In genomic region chr4:45734011-45734410, GRCm38 (mm10) we compare ENCODE assay signal across 16 mouse cellular contexts.
"Had no signal": no experiment of that assay in that cellular context is flagged by ENCODE, and none has a peak within 500 bp of the region (broad histone marks: within the 10 kb centered on the region; RNA-seq: fewer than 3 reads in every experiment).

No protein-coding gene starts in this region.

- DNase-seq: lung, adult 18-20 months; lung, embryonic 14.5 days; lung, postnatal 10 days; lung, postnatal 4 days; right cerebral cortex, postnatal 14 days; right cerebral cortex, postnatal 4 days; spleen, adult 18-20 months; thymus, adult 18-20 months; thymus, postnatal 14 days; thymus, postnatal 36 days had no signal

- H3K27ac ChIP-seq: liver, embryonic 15.5 days; midbrain, embryonic 13.5 days; midbrain, embryonic 15.5 days; neural tube, embryonic 12.5 days had no signal

- H3K4me2 ChIP-seq: liver, embryonic 15.5 days; lung, embryonic 14.5 days; midbrain, embryonic 11.5 days; midbrain, embryonic 13.5 days; midbrain, embryonic 15.5 days; neural tube, embryonic 12.5 days had no signal

- H3K36me3 ChIP-seq: liver, embryonic 15.5 days; midbrain, embryonic 13.5 days; midbrain, embryonic 15.5 days; neural tube, embryonic 12.5 days had no signal

- H3K9me3 ChIP-seq: liver, embryonic 15.5 days; megakaryocyte, embryonic 14.5 days; midbrain, embryonic 13.5 days; midbrain, embryonic 15.5 days; neural tube, embryonic 12.5 days had no signal

- H3K27me3 ChIP-seq: midbrain, embryonic 15.5 days; neural tube, embryonic 12.5 days had no signal

- H3K9ac ChIP-seq: liver, embryonic 15.5 days; lung, embryonic 14.5 days; midbrain, embryonic 13.5 days; midbrain, embryonic 15.5 days; neural tube, embryonic 12.5 days had no signal

- H3K4me1 ChIP-seq: liver, embryonic 15.5 days; megakaryocyte, embryonic 14.5 days had no signal

- H3K4me3 ChIP-seq: liver, embryonic 15.5 days; megakaryocyte, embryonic 14.5 days; midbrain, embryonic 13.5 days; midbrain, embryonic 15.5 days; neural tube, embryonic 12.5 days had no signal

- ATAC-seq: midbrain, embryonic 13.5 days; midbrain, embryonic 15.5 days had no signal
